Mouse (Mus musculus) heart, postnatal 25 days (tissue): ENCODE measurements around the gene Mad2l2. TPM values are rescaled to one million over a fixed set of nuclear protein-coding genes. Genes with fewer than 3 reads are reported as not detected.
"Not testable (repeated sequence)": the region's sequence is repeated elsewhere in the genome, so short reads cannot be mapped to it uniquely, and the experiment has no call there.

ENCODE experiments used
- DNase-seq: peaks from one replicate; pipeline ENCODE4 v3.0.0; 2022; ENCODE audit warnings: low spot score
- intact Hi-C: fragments of 180-260 bp; cut with DNase I; formaldehyde crosslinking; loops from one replicate; pipeline ENCODE4 v1.15.1; 2025
- total RNA-seq, 2 experiments: library from RNA; stranded (reverse); gene quantifications; 2 replicates each; pipeline ENCODE4 v1.2.3; 2021

The Mad2l2 gene
- total RNA-seq, 2 experiments from 2014 or later = 11.9 to 12.8 TPM

DNA sequence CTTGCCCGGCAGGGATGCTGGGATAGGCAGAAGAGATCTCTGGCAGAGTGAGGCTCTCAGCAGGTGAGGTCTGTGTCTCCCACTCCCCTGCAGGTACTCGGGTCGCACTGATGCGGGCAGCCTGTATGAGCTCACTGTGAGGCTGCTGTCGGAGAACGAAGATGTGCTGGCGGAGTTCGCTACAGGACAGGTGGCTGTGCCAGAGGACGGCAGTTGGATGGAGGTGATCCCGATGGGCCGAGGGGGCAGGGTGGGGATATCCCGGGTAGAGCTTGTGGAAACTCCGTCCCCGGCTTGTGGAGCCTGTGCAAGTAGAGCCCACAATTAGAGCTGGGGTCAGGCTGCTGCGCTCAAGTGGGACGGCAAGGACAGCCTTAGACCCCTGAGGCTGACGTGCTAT is 35.4 kb downstream of the Mad2l2 start:
- no peak for DNase-seq
- intact Hi-C loops = loop anchor here (1.0 kb wide), 1 partner anchor 51 kb away; no protein-coding TSS in a partner anchor

DNA sequence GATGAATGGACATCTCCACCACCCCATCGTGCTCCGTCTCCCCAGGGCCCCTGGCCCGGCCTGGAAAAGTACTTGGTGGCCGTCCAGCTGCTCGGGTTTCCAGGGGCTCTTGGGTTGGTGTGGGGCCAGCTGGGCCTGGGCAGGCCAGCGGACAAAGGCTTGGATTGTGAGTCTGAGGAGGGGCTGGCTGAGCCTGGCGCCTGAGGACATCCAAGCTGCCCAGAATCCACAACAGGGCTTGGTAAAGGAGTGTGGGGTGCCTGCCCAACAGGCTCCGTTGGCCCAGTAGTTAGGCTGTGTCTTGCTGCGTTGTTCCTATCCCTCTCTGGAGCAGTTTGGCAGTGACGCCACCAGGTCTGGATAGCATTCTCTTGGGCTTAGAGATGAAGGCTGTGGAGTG is 36.2 kb downstream of the Mad2l2 start:
- DNase-seq = no peak
- intact Hi-C loops = no loop called here

DNA sequence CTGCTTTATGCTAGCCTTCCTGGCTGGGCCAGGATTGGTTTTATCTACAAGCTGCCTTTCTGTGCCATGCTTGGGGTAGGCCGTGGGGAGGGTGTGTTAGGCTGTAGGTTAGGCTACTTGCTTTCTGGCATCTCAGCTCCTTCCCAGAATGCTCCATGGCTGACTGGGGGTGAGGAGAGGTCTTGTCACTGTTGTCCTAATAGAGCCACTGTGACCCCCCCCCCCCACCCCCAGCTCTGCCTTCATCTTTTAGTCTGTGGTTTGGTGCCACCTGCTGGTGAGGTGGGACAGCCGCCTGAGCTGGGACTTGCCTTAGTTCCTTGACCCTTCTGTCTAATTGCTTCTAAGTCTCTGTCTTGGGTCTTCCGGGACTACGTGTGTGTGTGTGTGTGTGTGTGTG is 36.8 kb downstream of the Mad2l2 start:
- intact Hi-C loops = no loop called here
- no peak for DNase-seq

GRCm38 (mm10) chr4:148168287-148168686 is 38.1 kb downstream of the Mad2l2 start:
- intact Hi-C loops = no loop called here
- no peak for DNase-seq

GRCm38 (mm10) chr4:148169586-148169985 is 39.4 kb downstream of the Mad2l2 start:
- no peak for DNase-seq
- intact Hi-C loops = no loop called here

GRCm38 (mm10) chr4:148170842-148171241 is 40.7 kb downstream of the Mad2l2 start:
- no peak for DNase-seq
- intact Hi-C loops = loop anchor here (1.0 to 5.0 kb wide), 2 partner anchors 258 to 436 kb away; no protein-coding TSS in a partner anchor

DNA sequence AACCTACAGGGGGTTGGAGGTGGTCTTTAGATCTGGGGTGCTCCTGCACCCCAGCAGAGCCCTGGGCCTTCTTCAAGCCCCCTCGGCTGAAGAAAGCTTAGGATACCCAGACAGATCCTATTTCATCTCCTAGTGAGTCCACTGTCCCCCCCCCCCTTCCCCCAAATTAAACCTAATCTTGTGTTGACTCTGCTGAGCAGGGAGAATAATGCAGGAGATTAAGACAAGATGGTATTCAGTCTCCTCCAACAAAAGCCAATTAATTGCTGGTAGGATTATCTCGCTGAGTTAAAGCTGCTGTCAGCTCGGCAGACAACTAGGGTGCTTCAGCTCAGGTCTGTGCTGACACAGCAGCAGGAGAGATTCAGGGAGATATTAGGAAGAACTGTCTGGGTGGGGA is 41.1 kb downstream of the Mad2l2 start:
- intact Hi-C loops = loop anchor here (1.0 to 5.0 kb wide), 2 partner anchors 258 to 436 kb away; no protein-coding TSS in a partner anchor
- no peak for DNase-seq

- intact Hi-C loops = loop anchor here (5.0 kb wide), 1 partner anchor 433 kb away; no protein-coding TSS in a partner anchor
- DNase-seq = no peak
Observed at GRCm38 (mm10) chr4:148173811-148174494, 43.8 kb downstream of the Mad2l2 start.

DNA sequence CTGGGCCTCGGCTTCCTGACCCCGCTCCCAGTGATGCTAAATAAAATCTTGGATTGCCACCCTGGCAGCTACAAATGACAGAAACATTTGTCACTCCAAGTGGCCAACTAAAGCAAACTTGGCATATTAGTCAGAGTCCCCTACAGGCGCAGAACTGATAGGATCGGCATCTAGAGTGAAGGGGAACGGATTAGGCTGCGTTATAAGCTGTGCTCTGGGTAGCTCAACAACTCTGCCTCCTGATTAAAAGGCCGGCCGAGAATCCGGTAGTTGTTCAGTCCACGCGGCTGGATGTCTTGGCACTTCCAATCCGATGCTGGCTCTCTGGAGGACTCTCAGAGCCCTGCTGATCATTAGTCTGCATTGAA is 44.3 kb downstream of the Mad2l2 start:
- DNase-seq = no peak
- intact Hi-C loops = loop anchor here (5.0 kb wide), 1 partner anchor 433 kb away; no protein-coding TSS in a partner anchor

- intact Hi-C loops, DNase-seq: not testable (repeated sequence)
Observed at GRCm38 (mm10) chr4:148176603-148177002, 46.4 kb downstream of the Mad2l2 start.

DNA sequence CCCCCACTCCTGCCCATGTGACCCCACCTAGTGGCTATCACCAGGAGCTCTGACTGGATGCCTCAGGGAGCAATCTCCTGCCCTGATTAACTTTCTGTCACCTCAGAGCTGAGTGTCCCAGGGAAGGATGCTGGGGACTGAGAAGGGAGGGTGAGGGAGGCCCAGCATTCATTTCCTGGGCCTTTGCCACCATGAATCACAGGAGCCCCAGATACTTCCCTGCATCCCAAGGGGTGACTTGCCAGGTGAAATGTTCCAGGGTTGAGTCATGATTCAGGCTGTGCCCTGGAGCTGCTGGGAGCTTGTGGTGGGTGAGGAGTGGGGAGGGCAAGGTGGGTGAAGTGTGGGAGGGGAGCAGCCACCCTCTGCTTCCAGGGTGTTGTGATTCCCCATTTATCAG is 47.5 kb downstream of the Mad2l2 start:
- DNase-seq = no peak
- intact Hi-C loops = no loop called here

GRCm38 (mm10) chr4:148181483-148181882 is 51.3 kb downstream of the Mad2l2 start:
- no peak for DNase-seq
- intact Hi-C loops = no loop called here

- DNase-seq = no peak
- intact Hi-C loops = no loop called here
Observed at GRCm38 (mm10) chr4:148182363-148182762, 52.2 kb downstream of the Mad2l2 start.

DNA sequence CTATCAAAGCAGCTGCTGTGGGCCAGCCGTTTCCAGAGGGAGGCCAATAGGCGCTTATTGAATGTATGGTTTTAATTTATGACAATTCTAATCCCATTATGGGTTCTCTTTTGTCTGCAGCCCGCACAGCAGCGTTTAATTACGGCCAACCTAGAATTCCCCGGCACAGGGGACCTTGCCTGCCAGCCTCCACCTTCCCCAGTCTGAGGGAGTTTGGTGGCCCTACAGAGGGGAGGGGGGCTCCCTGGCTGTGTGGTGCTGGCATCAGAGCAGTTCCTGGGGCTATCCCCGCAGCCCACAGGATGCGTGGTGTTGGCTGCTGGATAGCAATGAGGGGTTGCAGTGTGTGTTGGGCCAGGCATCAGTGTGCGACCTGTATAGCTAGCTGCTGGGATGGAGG is 54.4 kb downstream of the Mad2l2 start:
- intact Hi-C loops = no loop called here

DNA sequence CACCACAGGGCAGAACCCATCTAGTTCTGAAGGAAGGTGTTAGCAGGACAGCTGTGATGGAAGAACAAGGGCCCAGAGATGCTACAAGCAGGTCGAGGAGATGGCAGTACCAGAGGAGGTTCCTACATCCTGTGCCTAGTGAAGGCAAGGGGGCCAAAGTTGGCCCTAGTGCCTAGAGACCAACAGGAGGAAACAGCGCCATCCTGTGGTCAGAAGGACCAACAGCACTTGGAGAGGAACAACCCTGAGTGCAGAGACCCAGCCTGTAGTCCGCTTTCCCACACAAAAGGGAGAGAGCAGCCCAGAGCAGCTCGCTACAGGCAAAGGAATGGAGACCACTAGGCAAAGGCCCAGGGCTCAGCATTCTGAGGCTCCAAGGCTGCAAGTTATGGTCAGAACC is 55.6 kb downstream of the Mad2l2 start:
- DNase-seq = no peak
- intact Hi-C loops = no loop called here

More for the DNA sequence above, 54.4 kb downstream of the Mad2l2 start:
- DNase-seq = no peak

DNA sequence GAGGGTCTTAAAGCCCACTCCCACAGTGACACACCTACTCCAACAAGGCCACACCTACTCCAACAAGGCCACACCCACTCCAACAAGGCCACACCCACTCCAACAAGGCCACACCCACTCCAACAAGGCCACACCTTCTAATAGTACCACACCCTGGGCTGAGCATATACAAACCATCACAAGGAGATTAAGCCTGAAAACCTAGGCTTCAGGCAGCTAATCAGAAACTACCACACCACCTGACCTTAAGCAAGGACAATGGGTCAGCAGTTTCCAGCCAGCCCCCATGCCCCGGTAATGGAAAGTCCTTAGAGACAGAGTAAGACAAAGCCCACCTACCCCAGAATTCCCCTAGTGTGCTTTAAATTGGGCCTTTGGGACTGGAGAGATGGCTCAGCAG is 58.6 kb downstream of the Mad2l2 start:
- intact Hi-C loops = not testable (repeated sequence)

GRCm38 (mm10) chr4:148192707-148193245 is 62.6 kb downstream of the Mad2l2 start:
- intact Hi-C loops = no loop called here
- no peak for DNase-seq

More for the DNA sequence above, 58.6 kb downstream of the Mad2l2 start:
- DNase-seq = not testable (repeated sequence)

DNA sequence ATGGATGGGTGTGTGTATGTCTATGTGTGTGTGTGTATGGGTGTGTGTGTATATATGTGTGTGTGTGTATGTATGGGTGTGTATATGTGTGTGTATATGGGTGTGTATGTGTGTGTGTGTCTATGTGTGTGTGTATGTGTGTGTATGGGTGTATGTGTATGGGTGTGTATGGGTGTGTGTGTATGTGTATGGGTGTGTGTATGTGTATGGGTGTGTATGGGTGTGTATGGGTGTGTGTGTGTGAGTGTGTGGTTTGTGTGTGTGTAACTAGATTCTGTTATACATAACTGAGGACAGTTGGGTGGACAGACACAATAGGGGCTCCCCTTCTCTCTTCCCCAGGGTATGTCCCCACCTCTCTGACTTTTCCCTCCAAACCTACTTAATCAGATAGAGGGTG is 64.2 kb downstream of the Mad2l2 start:
- DNase-seq = no peak
- intact Hi-C loops = no loop called here
